Mouse (Mus musculus): ENCODE results near the gene Bace1.

Bace1 gene

GRCm38 (mm10) chr9:45905196-45905595, 66.8 kb downstream of the Bace1 start:
- in situ Hi-C loops (cut with MseI, MboI): no loop called here

GRCm38 (mm10) chr9:45905811-45906237, 67.4 kb downstream of the Bace1 start:
- in situ Hi-C loops (cut with MseI, MboI): no loop called here

GRCm38 (mm10) chr9:45906355-45907077, 68.1 kb downstream of the Bace1 start, which contains the start of the genes Pcsk7 and Rnf214:
TSS of gene Pcsk7 (plus strand) at chr9:45906497.
TSS of gene Rnf214 (minus strand) at chr9:45906911.
- in situ Hi-C loops (cut with MseI, MboI): no loop called here

GRCm38 (mm10) chr9:45907078-45907428, 68.7 kb downstream of the Bace1 start:
- in situ Hi-C loops (cut with MseI, MboI): no loop called here

GRCm38 (mm10) chr9:45910995-45911394, 72.6 kb downstream of the Bace1 start:
- in situ Hi-C loops (cut with MseI, MboI): no loop called here

- in situ Hi-C loops (cut with MseI, MboI): no loop called here
Measured at GRCm38 (mm10) chr9:45911673-45912072, 73.3 kb downstream of the Bace1 start.

Measured in mouse trophoblast stem cell (cell line).